Mouse (Mus musculus) fibroblast of lung, adult 2 months (primary cell): ENCODE measurements around the gene Hsp90aa1.
"Not testable (repeated sequence)": the region's sequence is repeated elsewhere in the genome, so short reads cannot be mapped to it uniquely, and the experiment has no call there.

Source experiments
- DNase-seq: peaks from one replicate; pipeline ENCODE4 v3.0.0-alpha.2; 2011; ENCODE audit warnings: low read depth

Gene Hsp90aa1

DNA sequence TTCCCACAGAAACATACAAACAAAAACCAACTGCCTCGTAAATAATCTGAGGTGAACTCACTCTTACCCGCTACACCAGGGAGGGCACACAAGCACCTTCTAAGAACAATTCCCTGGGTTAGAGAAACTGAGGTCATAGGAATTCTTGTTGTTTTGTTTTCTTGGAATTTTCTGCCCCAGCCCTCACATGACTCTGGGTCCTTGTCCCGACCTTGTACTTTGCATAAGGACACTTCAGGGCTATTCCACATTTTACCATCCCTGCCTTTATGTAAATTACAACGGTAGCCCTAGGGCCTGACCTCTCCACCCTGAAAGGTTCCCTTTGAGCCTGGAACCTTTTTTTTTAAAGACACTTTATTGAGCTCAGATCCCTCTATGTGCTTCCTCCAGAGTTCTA lies at the start of gene Hsp90aa1:
Gene Hsp90aa1 (minus strand): TSS at position 173 of the 400 bp plus-strand sequence.
- no peak for DNase-seq

- DNase-seq = no peak
Measured at GRCm38 (mm10) chr12:110750770-110751439, 48.4 kb upstream of the Hsp90aa1 start.

DNA sequence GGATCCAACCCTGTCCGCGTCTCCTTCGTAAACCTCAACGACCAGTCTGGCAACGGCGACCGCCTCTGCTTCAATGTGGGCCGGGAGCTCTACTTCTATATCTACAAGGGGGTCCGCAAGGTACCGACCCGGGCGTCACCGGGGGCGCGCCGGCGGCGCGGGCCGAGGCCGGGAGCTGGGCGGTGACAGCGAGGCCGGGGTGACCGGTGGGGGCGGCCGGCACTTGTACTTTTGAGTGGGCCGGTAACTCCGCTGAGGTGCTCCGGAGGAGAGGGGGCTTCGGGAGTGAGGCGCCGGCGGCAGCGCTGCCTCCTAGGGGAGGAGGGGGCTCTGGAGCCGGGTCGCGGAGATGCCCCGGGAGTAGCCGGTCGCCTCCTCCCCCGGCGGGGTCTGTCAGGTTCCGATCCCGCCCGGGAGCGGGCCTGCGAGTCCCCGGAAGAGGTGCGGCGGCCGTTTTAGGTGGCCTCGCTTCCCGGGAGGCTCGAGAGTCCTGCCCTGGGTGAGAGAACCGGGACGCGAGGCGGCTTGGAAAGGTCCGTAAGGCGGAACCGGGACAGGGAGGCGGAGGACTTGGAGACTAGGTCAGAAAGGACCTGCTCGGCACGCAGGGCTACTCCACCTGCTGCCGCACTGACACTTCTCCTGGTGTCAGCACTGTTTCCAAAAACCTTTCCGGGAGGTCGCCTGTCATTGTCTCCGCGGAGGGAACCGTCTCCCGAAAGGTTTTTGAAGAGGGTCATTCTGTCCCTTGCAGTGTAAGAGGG lies 35.8 kb upstream of the Hsp90aa1 start:
- DNase-seq = no peak

GRCm38 (mm10) chr12:110737170-110738157 lies 34.9 kb upstream of the Hsp90aa1 start, which contains the start of gene Wdr20:
Gene Wdr20 (plus strand): TSS chr12:110737944.
- peak; percentile 78 for DNase-seq

GRCm38 (mm10) chr12:110736641-110737040 lies 34.1 kb upstream of the Hsp90aa1 start:
- DNase-seq = no peak

DNA sequence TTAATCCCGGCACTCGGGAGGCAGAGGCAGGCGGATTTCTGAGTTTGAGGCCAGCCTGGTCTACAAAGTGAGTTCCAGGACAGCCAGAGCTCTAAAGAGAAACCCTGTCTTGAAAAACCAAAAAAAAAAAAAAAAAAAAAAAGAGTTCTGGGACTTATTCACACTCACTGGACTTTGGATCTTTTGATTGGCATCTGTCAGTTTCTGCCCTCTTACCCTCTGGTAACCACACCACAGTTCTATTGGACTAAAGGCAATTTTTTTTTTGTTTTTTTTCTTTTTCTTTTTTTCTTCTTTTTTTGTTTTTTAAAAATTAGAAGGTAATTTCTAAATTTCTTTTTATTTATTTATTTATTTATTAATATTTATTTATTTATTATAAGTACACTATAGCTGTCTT lies 30.7 kb upstream of the Hsp90aa1 start:
- not testable (repeated sequence) for DNase-seq

- DNase-seq = no peak
Measured at GRCm38 (mm10) chr12:110726428-110726827, 23.9 kb upstream of the Hsp90aa1 start.

GRCm38 (mm10) chr12:110725489-110725888 lies 23.0 kb upstream of the Hsp90aa1 start:
- DNase-seq = no peak

GRCm38 (mm10) chr12:110725051-110725450 lies 22.5 kb upstream of the Hsp90aa1 start:
- no peak for DNase-seq

DNA sequence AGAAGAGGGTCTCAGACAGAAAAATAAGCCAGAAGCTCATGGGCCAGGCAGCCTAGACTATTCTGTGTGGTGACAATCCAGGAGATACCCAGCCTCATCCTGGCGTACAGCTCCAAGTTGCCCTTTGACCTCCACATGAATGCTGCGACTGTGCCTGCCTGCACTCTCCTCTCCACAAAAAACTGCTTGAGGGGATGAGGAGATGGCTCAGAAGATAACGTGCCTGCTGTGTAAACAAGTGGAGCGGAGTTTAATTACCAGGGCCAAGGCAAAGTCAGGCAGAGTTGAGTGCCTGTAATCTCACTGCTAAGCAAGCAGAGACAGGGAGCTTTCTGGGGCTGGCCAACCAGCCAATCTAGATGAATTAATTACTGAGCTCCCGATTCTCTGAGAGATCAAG lies 13.5 kb upstream of the Hsp90aa1 start:
- DNase-seq = no peak

DNA sequence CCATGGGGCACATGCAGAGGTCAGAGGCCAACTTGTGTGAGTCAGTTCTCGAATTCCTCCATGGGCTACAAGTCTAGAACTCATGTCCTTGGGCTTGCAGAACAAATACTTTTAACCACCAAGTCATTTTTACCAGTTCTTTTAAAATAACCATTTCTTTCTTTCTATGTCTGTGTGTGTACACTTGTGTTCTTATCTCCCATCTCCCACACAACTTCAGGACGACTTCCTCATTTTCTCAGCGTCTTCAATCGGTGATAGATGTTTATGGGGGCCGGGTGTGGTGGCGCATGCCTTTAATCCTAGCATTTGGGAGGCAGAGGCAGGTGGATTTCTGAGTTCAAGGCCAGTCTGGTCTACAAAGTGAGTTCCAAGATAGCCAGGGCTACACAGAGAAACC lies 11.7 kb upstream of the Hsp90aa1 start:
- DNase-seq = no peak

GRCm38 (mm10) chr12:110713784-110714183 lies 11.3 kb upstream of the Hsp90aa1 start:
- no peak for DNase-seq

DNA sequence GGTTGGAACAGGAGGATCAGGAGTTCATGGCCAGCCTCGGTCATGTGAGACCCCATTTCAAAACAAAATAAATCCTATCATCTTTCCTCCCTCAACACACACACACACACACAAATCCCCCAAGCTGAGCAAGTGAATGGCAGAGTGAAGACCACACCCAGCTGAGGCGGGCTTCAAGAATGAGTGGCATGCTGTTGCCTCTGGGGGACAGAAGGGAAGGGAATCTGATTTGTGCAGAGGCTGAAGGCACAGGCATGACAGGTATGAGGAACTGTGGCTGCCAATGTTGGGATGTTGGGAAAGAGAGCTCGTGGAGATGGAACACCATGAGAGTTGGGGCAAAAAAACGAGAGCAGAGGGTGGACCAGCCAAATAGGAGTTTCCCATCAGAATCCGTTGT lies 8.7 kb upstream of the Hsp90aa1 start:
- DNase-seq = no peak

DNA sequence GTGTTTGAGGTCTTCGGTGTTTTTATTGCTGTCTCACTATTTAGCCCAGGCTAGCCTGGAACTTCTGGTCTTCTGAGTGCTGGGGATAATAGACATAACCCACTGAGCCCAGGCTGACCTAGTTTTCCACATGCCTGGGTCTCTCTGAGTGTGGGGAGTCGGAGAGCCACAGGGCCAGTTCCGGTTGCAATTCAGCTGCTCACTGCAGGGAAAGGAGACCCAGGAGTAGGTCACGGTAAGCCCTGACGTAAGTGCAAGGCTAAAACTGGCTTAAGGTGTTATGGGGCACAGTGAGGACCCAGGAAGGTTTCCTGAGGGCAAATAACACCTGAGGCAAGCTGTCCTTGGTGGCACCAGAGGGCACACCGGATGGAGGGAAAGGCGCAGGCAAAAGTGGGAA lies 4.9 kb upstream of the Hsp90aa1 start:
- DNase-seq = no peak

- no peak for DNase-seq
Measured at GRCm38 (mm10) chr12:110706337-110707231, 4.1 kb upstream of the Hsp90aa1 start.

GRCm38 (mm10) chr12:110705419-110705818 lies 2.9 kb upstream of the Hsp90aa1 start:
- not testable (repeated sequence) for DNase-seq

- DNase-seq = no peak
Measured at GRCm38 (mm10) chr12:110703682-110704081, 1.2 kb upstream of the Hsp90aa1 start.

GRCm38 (mm10) chr12:110703008-110703471 lies 512 bp upstream of the Hsp90aa1 start:
- DNase-seq = peak; percentile 80

GRCm38 (mm10) chr12:110701363-110701762 lies 1.2 kb downstream of the Hsp90aa1 start:
- not testable (repeated sequence) for DNase-seq

- DNase-seq = no peak
Measured at GRCm38 (mm10) chr12:110700730-110701129, 1.8 kb downstream of the Hsp90aa1 start.

DNA sequence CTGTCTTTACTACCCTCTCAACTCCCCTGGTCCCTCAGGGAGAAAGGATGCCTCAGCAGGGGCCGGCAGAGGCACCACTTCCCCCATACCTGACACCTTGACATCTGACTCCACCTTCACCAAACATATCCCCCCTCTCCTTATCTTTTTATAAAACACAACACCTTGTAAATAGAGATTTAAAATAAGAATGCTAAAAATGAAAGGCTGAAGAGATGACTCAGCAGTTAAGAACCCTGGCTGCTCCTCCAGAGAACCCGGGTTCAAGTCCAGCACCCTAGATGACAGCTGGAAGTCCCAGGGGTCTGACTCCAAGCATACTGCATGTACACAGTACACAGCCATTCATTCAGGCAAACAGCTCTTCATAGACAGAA lies 3.4 kb downstream of the Hsp90aa1 start:
- no peak for DNase-seq
